Mouse (Mus musculus) spleen, adult 2 months (tissue): ENCODE results near the gene Gm12117. TPM values are rescaled to one million over a fixed set of nuclear protein-coding genes. Genes with fewer than 3 reads are reported as not detected.

ENCODE experiments used
- DNase-seq, 2 experiments: peaks; one replicate each; pipeline versions ENCODE4 v3.0.0 to v3.0.0-alpha.2; 2012 to 2021; ENCODE audit warnings: low spot score in 2 of 2, low read depth in 1 of 2
- H3K27ac ChIP-seq: fragments of 200-500 bp; 2 replicates; pipeline ENCODE4 v1.5.1; 2012; ENCODE audit warnings: low read length, inconsistent platforms; ENCODE audit not compliant: insufficient read depth
- H3K27me3 ChIP-seq: fragments of 200-500 bp; 2 replicates; pipeline ENCODE4 v1.6.1; 2012; ENCODE audit warnings: mild to moderate bottlenecking, moderate library complexity, low read length, inconsistent platforms; ENCODE audit not compliant: control insufficient read depth, insufficient read depth
- H3K36me3 ChIP-seq: fragments of 200-500 bp; 2 replicates; pipeline ENCODE4 v1.6.1; 2012; ENCODE audit warnings: mild to moderate bottlenecking, low read length, inconsistent platforms; ENCODE audit not compliant: control insufficient read depth, insufficient read depth
- H3K4me1 ChIP-seq: fragments of 200-500 bp; 2 replicates; pipeline ENCODE4 v1.6.1; 2011; ENCODE audit warnings: inconsistent platforms; ENCODE audit not compliant: control insufficient read depth, insufficient read depth, insufficient read length
- H3K4me3 ChIP-seq: fragments of 200-500 bp; 2 replicates; pipeline ENCODE4 v1.5.1; 2011; ENCODE audit warnings: mild to moderate bottlenecking, inconsistent platforms; ENCODE audit not compliant: insufficient read depth, insufficient read length; ENCODE audit errors: extremely low read depth
- CTCF ChIP-seq: fragments of 200-500 bp; IDR thresholded peaks from 2 replicates; pipeline ENCODE4 v1.5.1; 2011; ENCODE audit warnings: mild to moderate bottlenecking, inconsistent platforms; ENCODE audit not compliant: insufficient read depth, insufficient read length, insufficient replicate concordance; ENCODE audit errors: extremely low read depth
- POLR2A ChIP-seq: fragments of 200-500 bp; IDR thresholded peaks from 2 replicates; pipeline ENCODE4 v1.6.1; 2011; ENCODE audit warnings: low read depth, low read length, inconsistent platforms
- WGBS: fragments of 180-500 bp; shearing (Covaris S2); methylation state at CpG from one replicate; pipeline ENCODE4 v1.1.7; 2018; 5-methylcytosine and 5-hydroxymethylcytosine counted together
- polyA plus RNA-seq: library from polyadenylated mRNA; depleted of rRNA; stranded (reverse); fragments of >200 nt; gene quantifications from 2 replicates; pipeline ENCODE4 v1.2.3, GENCODE M21; 2012; rRNA removed

The Gm12117 gene
- not detected in 2 replicates for polyA plus RNA-seq

- Histone ChIP-seq H3K27ac (no peak within 1 kb of the TSS), H3K4me3 (no peak within 1 kb of the TSS), H3K36me3 (no peaks in the 10 kb centered on the region), H3K27me3 (no peaks in the 10 kb centered on the region), H3K4me1 (no peaks in the 10 kb centered on the region)
- DNase-seq: no peak
- no peak for TF ChIP-seq POLR2A
- 94% methylated on average over 3 of the region's 3 CpGs for WGBS
Observed at GRCm38 (mm10) chr11:33276637-33277036, at the start of gene Gm12117. Gene Gm12117 (minus strand): TSS chr11:33276737.

- Histone ChIP-seq H3K4me1 (no peaks in the 10 kb centered on the region), H3K27ac (no peak overlapping the region), H3K4me3 (no peak overlapping the region), H3K36me3 (no peaks in the 10 kb centered on the region), H3K27me3 (no peaks in the 10 kb centered on the region)
- no peak for TF ChIP-seq POLR2A
- TF ChIP-seq CTCF: no peak
- 91% methylated on average over 7 of the region's 7 CpGs for WGBS
- DNase-seq: no peak
Observed at GRCm38 (mm10) chr11:33319006-33319611, 42.6 kb upstream of the Gm12117 start.

GRCm38 (mm10) chr11:33309566-33309965, 33.0 kb upstream of the Gm12117 start:
- Histone ChIP-seq H3K27ac (no peak overlapping the region), H3K4me1 (no peaks in the 10 kb centered on the region), H3K4me3 (no peak overlapping the region), H3K36me3 (no peaks in the 10 kb centered on the region), H3K27me3 (no peaks in the 10 kb centered on the region)
- TF ChIP-seq CTCF (no peak), POLR2A (no peak)
- 87% methylated on average over 4 of the region's 4 CpGs for WGBS
- no peak for DNase-seq

- Histone ChIP-seq H3K4me3 (no peak overlapping the region), H3K36me3 (no peaks in the 10 kb centered on the region), H3K4me1 (no peaks in the 10 kb centered on the region), H3K27me3 (no peaks in the 10 kb centered on the region), H3K27ac (no peak overlapping the region)
- TF ChIP-seq POLR2A (no peak), CTCF (no peak)
- WGBS: 88% methylated on average over 8 of the region's 8 CpGs
- DNase-seq: no peak
Observed at GRCm38 (mm10) chr11:33300859-33301258, 24.3 kb upstream of the Gm12117 start.

GRCm38 (mm10) chr11:33299371-33299770, 22.8 kb upstream of the Gm12117 start:
- TF ChIP-seq CTCF: no peak
- TF ChIP-seq POLR2A: no peak
- Histone ChIP-seq H3K4me3 (no peak overlapping the region), H3K36me3 (no peaks in the 10 kb centered on the region), H3K27me3 (no peaks in the 10 kb centered on the region), H3K27ac (no peak overlapping the region), H3K4me1 (no peaks in the 10 kb centered on the region)
- WGBS: 87% methylated on average over 11 of the region's 11 CpGs
- no peak for DNase-seq

- Histone ChIP-seq H3K36me3 (no peaks in the 10 kb centered on the region), H3K27me3 (no peaks in the 10 kb centered on the region), H3K27ac (no peak overlapping the region), H3K4me3 (no peak overlapping the region), H3K4me1 (no peaks in the 10 kb centered on the region)
- DNase-seq: no peak
- TF ChIP-seq CTCF (no peak), POLR2A (no peak)
- 91% methylated on average over 8 of the region's 8 CpGs for WGBS
Observed at GRCm38 (mm10) chr11:33297121-33297520, 20.6 kb upstream of the Gm12117 start.

- 60% methylated on average over 3 of the region's 3 CpGs for WGBS
- DNase-seq: no peak
- Histone ChIP-seq H3K27ac (no peak overlapping the region), H3K27me3 (no peaks in the 10 kb centered on the region), H3K4me1 (no peaks in the 10 kb centered on the region), H3K36me3 (no peaks in the 10 kb centered on the region), H3K4me3 (no peak overlapping the region)
- TF ChIP-seq CTCF (no peak), POLR2A (no peak)
Observed at GRCm38 (mm10) chr11:33295422-33295821, 18.9 kb upstream of the Gm12117 start.
